Mouse (Mus musculus) thymus, postnatal 4 days (tissue): ENCODE results near the gene Zc3h12a.

Experiments
- DNase-seq: peaks from one replicate; pipeline ENCODE4 v3.0.0; 2021

Gene Zc3h12a

DNA sequence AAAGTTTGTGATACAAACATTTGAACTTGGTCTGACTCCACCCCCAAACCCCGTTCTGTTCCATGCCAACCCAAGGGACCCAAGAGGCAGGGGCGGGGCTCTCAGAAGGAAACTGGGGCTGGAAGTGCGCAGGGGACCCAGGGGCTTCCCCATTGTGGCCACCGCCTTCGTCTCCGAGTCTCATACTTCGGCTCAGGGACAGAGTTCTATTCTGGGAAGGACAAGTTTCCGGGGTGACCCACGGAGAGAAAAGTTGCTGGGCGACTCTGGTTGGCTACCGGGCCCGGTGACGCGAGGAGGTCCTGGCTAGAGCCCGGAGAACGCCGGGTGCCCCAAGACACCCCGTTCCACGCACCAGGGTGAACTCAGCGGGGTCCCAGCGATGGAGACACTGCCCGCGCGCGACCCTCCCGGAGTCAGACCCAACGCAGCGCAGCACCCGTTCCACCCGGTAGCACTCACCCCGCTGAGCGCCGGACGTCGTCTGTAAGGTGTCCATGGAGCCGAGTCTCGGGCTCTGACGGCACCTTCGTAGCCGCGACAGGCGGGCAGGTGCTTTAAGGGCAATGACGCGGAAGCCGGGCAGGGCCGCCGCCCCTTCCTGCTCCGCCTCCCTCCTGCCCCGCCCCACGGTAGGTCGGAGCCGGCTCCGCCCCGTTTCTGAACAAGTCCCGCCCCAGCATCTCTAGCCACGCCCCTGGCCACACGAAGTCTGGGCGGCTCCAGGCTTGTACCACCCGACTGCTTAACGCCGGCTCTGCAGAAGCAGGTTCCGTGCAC is at the start of gene Zc3h12a:
TSS of gene Zc3h12a (minus strand) at position 536 of the 780 bp plus-strand sequence.
- DNase-seq = peak; percentile 97

DNA sequence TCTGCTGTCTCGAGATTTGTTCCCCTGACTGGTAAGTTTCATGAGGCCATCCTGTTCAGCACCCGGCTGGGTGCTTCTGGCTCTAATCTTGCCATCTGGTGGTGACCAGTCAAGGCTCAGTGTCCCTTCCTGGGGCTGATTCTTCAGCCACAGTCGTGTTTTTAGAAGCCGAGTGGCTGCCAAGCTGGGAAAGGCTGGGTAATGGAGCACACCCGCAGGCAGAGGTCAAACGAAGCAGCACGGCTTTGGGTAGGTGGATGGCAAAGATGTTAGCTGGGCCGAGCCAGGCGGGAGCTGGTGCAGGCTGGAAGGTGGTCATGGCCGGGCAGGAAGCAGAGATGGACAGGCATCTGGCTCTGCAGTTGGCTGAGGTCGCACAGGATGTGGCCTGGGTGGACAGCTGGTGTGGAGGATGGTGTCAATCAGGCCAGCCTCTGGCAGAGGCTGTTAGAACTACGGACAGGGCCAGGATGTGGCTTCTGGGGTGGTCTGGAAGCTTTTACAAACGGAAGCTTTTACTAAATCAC is 49.1 kb upstream of the Zc3h12a start:
- DNase-seq = no peak

DNA sequence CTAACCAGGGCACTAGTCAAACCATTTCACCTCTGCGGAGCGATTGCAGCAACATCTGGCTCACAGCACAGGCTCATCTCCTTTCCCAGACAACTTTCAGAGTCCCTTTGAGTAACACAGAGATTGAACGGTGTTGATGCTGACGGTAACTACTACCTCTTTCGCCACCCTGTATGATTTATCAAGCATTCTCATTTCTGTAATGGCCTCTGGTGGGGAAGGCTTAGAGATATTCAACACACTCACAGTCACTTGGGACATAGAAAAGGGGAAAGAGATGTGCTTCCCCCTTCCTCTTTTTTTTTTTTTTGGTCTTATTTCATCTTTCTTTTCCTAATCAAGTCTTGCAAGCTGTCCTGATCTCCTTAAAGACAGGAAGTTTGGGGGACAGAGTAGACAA is 48.5 kb upstream of the Zc3h12a start:
- DNase-seq = no peak

DNA sequence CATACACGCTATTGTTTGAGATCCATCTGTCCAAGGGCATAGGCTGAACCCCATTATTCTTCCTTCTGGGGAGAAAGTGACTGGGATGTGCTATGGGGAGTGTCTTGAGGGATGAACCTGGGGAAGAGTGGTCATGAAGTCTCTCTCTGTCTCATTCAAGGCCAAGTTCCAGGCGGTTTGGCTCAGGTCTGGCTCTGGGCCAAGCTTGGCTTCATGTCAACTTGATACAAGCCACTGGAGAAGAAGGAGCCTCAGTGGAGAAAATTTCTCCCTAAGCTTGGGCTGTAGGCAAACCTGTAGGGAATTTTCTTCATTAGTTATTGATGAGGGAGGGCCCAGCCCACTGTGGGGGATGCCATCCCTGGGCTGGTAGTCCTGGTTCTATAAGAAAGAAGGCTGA is 48.0 kb upstream of the Zc3h12a start:
- DNase-seq = no peak

- DNase-seq = no peak
Observed at GRCm38 (mm10) chr4:125174516-125175185, 47.0 kb upstream of the Zc3h12a start.

GRCm38 (mm10) chr4:125173150-125173549 is 45.5 kb upstream of the Zc3h12a start:
- no peak for DNase-seq

DNA sequence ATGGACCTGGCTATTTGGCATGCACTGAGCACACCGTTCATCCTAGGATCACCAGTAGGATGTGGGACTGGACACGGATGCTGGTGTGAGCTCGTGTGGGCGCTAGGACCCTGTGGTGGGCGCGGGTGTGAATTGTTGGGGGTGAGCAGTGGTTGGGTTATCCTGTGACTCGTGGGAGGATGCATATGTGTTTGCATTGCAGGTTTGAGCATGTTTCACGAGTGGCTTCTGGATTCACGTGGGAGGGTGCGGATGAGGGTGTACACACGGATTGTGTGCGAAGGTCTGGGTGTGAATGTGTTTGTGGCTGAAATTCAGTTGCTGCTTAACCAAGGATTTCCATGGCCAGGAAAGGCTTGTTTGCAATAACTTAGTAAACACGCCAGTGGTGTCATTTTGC is 45.1 kb upstream of the Zc3h12a start:
- DNase-seq = no peak

- DNase-seq = no peak
Observed at GRCm38 (mm10) chr4:125167723-125168122, 40.1 kb upstream of the Zc3h12a start.

- no peak for DNase-seq
Observed at GRCm38 (mm10) chr4:125164861-125165260, 37.2 kb upstream of the Zc3h12a start.

- DNase-seq = no peak
Observed at GRCm38 (mm10) chr4:125162701-125163100, 35.1 kb upstream of the Zc3h12a start.

DNA sequence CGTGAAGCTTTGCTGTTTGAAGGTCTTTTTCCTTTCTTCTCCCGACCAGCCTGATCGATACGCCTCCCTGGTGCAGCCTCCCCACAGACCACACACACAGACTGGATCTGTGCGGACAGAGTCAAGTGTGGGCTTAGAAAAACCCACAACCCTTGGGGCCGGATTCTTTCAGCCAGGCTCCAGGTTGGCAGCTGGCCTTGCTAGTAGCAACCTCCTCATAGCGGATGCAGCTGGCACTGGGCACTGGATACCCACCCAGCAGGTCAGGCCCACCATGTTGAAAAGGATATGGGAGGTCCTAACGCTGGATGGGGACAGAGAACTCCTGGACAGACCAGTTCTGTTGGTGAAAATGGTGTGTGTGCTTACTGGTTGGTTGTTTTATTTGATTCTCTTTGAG is 33.8 kb upstream of the Zc3h12a start:
- no peak for DNase-seq

GRCm38 (mm10) chr4:125160951-125161331 is 33.3 kb upstream of the Zc3h12a start:
- DNase-seq = no peak

DNA sequence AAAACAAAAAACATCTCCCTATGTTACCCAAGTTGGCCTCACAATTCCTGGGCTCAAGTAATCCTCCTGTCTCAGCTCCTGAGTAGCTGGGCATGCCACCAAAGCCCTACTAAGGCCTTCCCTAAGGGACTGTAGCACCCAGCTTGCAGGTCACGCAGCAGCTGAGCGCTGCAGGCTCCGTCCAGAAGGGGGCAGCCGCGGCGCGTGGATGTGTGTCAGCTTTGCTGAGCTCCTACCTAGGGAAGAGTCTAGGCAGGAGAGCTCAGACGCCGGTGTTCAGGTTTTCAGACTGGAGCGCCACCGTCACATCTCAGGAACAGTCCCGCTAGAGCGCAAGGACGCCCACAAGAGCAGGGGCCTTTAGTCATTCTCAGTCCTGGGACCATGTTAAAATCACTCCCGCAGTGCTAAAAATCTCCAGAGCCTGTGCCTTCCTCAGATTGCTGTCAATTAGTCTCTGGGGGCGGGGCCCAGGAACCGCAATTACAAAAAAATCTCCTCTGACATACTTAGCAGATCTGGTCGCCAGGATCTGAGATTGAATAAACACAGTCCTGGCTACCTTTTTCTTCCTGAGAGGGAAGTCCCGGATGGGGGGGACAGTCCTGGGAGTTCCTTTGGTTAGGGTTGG is 32.8 kb upstream of the Zc3h12a start:
- DNase-seq = peak; percentile 93

GRCm38 (mm10) chr4:125158581-125159317 is 31.1 kb upstream of the Zc3h12a start:
- no peak for DNase-seq

- DNase-seq = no peak
Observed at GRCm38 (mm10) chr4:125158081-125158480, 30.4 kb upstream of the Zc3h12a start.

GRCm38 (mm10) chr4:125157322-125157721 is 29.7 kb upstream of the Zc3h12a start:
- DNase-seq = no peak

DNA sequence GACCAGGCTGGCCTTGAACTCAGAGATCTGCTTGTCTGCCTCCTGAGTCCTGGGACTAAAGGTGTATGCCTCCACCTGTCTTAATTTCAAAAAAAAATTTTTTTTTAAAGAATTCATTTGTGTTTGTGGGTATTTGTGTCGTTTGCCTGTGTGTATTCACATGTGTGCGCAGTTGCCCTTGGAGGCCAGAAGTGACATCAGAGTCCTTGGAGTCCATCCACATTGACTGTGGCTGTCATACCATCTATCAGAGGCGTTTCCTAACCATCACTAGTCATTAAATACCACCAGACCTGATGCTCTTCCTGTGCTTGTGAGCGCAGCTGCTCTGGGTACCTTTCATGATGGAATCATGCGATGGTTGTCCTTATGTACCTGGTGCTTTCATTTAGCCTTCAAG is 28.0 kb upstream of the Zc3h12a start:
- no peak for DNase-seq

DNA sequence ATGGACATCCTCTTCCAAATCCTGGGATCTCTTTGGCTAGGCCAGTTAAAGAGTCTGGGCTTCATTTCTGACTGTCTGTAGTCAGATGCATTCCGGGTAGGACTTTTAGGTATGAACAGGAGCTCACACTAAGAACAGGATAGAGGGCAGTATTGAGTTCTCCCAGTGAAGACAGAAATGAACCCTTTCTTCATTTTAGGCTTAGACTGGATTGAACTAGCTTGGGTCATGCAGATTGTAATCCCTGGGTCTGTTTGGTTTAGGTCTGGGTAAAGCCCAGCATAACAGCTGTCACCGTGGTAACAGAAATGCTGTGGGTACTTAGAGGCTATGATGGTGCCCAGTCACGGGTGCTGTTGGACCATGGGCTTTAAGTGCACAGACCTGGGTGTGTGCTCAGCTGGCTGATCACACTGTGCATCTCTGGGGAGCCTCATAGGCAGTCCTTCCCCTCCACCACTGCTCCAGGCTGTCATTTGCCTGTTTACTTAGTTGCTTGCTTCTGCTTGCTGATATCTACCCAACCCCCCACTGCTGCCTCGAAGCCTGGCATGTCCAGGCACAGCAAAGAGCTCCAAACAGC is 26.1 kb upstream of the Zc3h12a start:
- DNase-seq = no peak

DNA sequence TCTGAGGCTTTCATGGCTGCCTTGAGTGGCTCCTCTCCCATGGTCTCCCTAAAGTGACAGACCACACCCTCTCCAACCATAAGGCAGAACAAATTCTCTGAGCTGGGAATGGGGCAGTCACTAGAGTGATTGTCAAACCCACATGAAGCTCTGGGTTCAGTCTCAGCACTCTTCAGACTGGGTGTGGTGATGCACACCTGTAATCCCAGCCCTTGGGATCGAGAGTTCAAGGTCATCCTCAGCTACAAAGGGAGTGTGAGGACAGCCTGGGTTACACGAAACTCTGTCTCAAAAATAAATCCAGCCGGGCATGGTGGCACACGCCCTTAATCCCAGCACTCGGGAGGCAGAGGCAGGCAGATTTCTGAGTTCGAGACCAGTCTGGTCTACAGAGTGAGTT is 24.8 kb upstream of the Zc3h12a start:
- DNase-seq = no peak

DNA sequence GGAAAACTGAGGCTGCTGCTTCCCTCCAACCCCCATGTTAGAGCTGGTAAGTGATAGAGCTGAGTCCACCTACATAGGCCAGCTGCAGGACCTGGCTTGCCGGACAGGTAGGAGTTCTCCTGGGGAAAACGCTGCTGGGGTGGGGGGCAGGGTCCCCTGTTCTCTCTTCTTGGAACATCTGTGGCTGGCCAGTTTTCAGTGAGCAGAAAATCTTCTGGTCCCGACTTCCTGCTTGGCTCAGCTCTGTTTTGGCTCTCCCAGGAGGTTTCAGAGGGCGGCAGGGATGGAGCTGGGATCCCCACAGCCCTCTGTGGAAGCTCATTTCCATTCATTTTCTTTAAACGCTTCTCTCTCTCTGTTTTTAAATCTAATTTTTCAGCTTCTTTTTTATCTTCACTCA is 21.8 kb upstream of the Zc3h12a start:
- DNase-seq = no peak

DNA sequence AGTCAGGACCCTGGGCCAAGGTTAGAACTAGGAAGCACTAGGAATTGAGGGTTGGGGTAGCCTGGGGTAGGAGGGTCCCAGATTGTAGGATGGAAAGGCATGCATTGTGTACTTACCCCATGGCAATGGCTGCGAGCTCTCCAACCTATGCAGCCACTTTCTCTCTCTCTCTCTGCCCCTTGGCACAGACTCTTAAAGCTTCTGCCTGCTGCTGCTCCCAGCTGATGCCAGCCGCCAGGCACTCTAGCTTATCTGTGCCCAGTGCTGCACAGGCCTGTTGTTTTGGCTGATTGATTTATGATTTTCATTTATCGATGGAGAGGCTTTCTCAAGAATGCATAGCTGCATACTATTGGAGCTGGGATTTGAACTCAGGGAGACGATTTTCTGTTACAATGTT is 20.3 kb upstream of the Zc3h12a start:
- DNase-seq = no peak

DNA sequence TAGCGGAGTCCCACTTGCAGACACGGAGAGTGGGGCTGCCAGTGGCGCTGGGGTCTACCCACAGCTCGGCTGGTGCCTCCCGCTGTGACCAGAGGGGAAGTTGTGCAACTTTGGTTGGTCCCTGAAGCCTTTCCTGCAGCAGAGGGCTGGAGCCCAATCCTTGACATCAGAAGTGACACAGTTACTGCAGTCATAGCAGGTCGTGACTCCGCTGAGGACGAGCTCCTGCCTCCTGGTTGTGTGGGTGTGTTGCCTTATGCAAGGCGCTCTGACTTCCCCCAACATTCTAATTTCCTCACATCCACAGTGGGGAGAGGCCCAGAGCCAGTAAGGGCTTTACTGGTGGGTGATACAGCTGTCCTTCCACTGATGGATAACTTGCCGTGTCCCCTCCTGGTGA is 17.6 kb upstream of the Zc3h12a start:
- DNase-seq = no peak

DNA sequence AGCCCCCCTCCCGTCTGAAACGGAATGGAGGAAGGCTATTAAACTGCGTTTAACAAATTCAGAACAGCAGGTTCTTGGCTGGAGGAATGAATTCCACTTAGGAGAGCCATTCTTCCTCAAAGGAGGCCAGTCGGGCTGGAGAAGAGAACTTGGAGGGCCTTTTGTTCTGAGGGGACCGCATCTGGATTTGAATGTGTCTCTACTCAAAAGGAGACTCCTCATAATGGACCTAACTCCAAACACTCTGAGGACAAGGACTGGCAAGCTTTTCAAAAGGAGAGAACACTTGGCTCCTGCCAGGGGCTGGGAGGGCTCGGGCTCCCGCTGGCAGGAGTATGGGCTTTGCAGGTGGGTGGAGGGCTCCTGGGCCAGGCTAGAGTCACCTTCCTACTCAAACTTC is 17.0 kb upstream of the Zc3h12a start:
- DNase-seq = no peak
